Mouse (Mus musculus) urinary bladder, adult 2 months (tissue): ENCODE results near the gene Nek5. TPM values are rescaled to one million over a fixed set of nuclear protein-coding genes. Genes with fewer than 3 reads are reported as not detected.

Experiments
- DNase-seq: peaks from one replicate; pipeline ENCODE4 v3.0.0; 2022; ENCODE audit warnings: low spot score
- polyA plus RNA-seq: library from polyadenylated mRNA; depleted of rRNA; stranded (reverse); fragments of >200 nt; gene quantifications from 2 replicates; pipeline ENCODE4 v1.2.3, GENCODE M21; 2012

Gene Nek5
- polyA plus RNA-seq, 1 experiment, result 4.7 TPM

- no peak for DNase-seq
Measured at GRCm38 (mm10) chr8:22089226-22089625, 35.6 kb downstream of the Nek5 start.

GRCm38 (mm10) chr8:22079313-22080007, 45.4 kb downstream of the Nek5 start:
- no peak for DNase-seq

- DNase-seq, result no peak
Measured at GRCm38 (mm10) chr8:22061126-22061525, 63.7 kb downstream of the Nek5 start.

DNA sequence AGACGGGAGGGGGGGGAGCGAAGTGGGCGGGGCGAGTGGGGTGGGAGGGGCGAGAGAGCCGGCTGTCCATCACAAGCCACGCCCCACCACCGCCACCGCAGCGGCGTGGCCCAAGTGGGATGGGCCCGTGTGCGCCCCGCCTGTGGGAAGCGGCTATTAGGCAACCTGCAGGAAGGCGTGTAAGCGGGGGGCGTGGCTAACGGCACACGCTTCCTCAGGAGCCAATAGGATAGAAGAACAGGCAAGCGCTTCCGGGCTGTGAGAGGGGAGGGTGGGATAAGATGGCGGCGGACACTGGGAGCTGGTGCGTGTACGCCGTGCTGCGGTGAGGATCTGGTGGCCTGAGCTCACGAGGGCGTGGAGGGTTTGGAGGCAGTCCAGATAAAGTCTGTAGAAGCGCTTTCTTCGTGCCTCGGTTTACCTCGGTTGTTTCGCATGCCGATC, 64.4 kb downstream of the Nek5 start, which contains the start of gene Alg11:
Gene Alg11, plus strand, starts transcription at position 276 of the 444 bp plus-strand sequence.
- peak; percentile 78 for DNase-seq

DNA sequence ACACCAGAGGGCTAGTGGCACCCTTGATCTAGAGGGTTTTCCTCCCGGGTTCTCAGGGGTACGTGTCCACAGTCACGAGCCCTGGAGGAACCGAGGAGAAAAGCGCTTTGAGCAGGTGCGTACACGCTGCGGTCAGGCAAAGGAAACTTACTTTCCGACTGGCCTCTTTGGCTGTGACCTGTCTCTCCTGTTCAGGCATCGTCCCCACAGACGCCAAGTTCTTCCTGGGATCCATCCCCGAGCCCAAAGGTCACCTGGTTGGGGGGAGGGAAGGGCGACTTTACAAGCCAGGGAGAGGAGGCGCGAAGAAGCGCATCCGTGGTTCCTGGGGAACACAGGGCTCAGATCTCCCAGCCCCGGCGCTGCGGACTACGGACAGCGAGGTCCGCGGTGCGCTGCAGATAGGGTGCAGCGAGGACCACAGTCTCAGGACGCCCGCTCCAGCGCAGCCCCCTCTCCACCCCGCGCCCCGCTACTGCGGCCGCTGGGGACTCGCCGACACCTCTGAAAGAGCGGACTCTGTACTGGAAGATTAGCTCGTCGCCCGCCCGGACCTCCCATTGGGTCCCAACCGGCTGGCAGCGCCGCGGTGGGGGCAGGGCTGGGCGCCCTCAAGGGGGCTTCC, 64.9 kb downstream of the Nek5 start, which contains the start of gene Atp7b:
Gene Atp7b, minus strand, starts transcription at position 485 of the 625 bp plus-strand sequence.
- DNase-seq, result no peak

GRCm38 (mm10) chr8:22059153-22059738, 65.6 kb downstream of the Nek5 start:
- no peak for DNase-seq

DNA sequence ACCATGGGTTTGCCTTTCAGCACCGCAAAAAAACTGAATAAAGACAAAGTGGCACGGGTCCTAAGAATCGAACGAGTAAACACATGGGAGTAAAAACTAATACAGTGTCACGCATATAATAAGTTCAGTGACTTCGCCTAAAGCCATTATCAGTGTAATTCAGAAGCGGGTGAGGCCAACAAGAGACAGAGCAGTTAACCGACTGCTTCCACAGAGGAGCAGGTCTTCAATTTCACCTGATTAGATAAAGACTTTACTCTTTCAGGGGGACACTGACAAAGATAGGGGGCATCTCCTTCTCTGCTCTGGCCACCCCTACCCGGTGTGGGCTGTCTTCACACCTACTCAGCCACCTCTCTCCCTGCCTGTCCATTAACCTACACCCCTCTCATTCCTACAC, 66.5 kb downstream of the Nek5 start:
- DNase-seq, result no peak

DNA sequence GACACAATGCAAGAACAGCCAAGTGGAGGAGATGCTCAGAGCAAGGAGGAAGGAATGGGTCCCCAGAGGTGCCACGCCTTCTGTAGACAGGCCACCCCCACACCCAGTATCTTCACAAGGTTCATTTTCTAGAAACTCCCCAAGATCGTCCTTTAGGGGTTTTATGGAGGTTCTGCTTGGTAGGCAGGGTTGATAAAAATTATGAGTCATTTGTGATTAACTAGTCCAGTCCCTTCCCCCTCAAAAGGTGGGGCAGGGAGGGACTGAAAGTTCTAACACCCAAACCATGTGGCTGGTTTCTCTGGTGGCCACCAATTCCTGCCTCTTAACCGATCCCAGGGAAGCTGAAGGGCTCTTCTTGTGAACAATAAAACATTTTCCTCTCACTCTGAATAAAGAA, 68.0 kb downstream of the Nek5 start:
- no peak for DNase-seq

DNA sequence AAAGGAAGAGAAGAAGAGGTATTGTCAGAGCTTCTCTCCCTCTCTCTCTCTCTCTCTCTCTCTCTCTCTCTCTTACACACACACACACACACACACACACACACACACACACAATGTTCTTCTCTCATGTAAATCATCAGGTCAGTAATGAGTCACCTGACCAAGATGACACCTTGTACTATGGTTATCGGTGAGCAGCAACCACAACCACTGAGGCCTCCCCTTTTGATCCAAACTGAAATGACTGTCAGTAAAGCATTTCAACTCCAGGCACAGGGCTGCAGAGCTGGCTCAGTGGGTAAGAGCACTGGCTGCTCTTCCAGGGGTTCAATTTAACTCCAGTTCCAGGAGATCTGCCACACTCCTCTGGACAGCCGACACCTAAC, 69.4 kb downstream of the Nek5 start:
- DNase-seq, result no peak

DNA sequence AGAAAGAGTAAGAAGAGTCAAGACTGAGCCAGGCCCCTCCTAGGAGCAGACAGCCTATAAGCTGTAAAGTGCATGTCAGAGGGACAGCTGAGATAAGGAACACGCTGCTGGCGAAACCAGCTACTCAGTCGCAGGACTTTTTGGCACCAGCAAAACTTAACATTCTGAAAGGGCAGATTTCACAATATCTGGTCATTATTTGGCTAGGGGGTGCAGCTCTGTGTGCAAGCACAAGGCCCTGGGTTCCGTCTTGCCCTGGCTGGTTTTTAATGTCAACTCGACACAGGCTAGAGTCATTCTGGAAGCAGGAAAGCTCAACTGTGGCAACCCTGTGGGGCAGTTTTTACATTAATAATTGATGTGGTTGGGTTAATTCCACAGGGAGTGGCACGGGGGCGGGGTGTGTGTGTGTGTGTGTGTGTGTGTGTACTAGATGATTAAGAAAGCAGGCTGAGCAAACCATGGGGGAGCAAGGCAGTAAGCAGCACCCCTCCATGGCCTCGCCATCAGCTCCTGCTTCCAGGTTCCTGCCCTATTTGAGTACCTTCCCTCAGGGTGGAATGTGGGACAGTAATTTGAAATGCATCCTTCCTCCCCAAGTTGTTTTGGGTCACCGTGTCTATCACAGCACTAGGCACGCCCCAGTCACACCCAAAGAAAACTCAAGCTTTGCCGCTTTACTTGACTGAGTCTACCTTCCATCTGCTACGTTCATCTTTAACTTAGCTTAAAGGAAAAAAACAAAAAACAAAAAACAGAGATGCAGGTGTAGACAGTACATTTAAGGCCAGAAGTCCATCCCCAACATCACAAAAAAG, 70.0 kb downstream of the Nek5 start:
- no peak for DNase-seq

GRCm38 (mm10) chr8:22047699-22048464, 77.0 kb downstream of the Nek5 start:
- DNase-seq, result no peak

- no peak for DNase-seq
Measured at GRCm38 (mm10) chr8:22043706-22044105, 81.1 kb downstream of the Nek5 start.

- DNase-seq, result no peak
Measured at GRCm38 (mm10) chr8:22042515-22042914, 82.3 kb downstream of the Nek5 start.

GRCm38 (mm10) chr8:22040153-22040509, 84.7 kb downstream of the Nek5 start:
- DNase-seq, result no peak

DNA sequence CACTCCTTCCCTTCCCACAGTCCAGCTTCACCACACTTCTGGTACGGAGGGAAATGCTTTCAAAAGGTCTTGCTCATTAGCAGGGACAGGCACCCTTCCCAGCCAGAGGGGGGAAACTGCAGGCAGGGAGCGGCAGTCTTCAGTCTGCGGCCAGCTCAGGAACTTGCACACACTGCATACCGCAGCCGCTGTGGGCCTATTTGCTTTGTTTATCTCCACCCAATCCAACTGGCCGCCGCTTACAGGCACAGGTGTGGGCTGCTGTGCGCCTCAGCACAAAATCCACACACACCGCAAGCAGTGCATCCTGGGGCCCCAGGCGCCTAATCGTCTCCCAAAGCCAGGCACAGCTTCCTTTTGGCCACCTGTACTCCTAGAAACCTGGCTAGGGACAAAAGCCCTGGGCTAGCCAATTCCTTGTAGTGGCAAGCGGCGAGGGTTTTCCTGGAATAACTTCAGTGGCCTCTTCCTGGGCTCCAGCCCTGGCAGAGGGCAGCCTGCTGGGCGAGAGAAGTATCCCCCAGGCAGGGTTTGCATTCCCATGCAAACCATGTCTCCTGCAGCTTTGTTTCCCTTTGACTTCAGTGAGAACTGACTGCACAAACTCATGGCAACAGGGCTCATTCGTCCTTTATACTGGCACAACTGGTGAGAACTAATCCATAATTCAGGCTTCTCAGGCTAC, 85.2 kb downstream of the Nek5 start:
- DNase-seq, result peak; percentile 24

- no peak for DNase-seq
Measured at GRCm38 (mm10) chr8:22037022-22037421, 87.8 kb downstream of the Nek5 start.

DNA sequence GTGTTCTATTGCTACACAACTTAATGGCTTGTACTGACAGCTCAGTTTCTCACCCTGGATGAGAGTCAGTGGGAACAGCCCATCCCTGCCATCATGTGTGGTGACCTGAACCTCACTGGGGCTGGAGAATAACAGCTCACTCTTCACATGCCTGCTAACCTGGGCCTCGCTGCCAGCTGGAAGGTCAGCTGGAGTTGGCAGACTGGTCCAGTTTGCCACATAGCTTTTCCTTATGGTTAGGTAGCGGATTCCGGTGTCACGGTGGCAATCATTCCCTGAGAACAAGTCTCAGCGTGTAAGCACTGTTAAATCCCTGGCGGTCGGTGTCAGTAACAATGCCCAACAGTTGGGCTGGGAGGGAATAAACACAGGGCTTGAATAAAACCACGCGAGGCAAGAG, 88.7 kb downstream of the Nek5 start:
- DNase-seq, result no peak

- DNase-seq, result no peak
Measured at GRCm38 (mm10) chr8:22030990-22031389, 93.9 kb downstream of the Nek5 start.

DNA sequence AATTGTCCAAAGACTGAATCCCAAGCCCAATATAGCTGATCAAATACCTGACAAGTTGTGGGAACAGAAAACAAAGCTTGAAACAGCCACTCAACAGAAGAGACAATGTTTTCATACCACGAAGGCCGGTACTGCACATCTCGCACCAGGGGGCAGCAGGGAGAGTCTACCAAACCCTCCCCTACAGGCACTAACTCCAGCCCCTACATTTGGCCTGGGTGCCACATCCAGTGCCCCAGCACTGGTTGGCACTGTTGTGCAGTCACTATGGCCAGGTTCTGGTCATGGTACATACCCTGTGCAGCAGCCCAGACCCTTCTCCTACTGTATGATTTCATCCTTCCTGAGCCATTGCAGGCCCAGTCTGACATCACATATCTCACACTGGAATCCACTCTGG, 95.9 kb downstream of the Nek5 start:
- DNase-seq, result no peak

GRCm38 (mm10) chr8:22025241-22025640, 99.6 kb downstream of the Nek5 start:
- DNase-seq, result no peak
